Mouse (Mus musculus) liver, embryonic 14 days (tissue): ENCODE measurements around the gene Olfr229. TPM values are rescaled to one million over a fixed set of nuclear protein-coding genes. Genes with fewer than 3 reads are reported as not detected.

ENCODE experiments used
- polyA plus RNA-seq: library from polyadenylated mRNA; depleted of rRNA; stranded (reverse); fragments of >200 nt; gene quantifications from 2 replicates; pipeline ENCODE4 v1.2.3, GENCODE M21; 2012; rRNA removed

Gene Olfr229
- polyA plus RNA-seq: not detected in 2 replicates

DNA sequence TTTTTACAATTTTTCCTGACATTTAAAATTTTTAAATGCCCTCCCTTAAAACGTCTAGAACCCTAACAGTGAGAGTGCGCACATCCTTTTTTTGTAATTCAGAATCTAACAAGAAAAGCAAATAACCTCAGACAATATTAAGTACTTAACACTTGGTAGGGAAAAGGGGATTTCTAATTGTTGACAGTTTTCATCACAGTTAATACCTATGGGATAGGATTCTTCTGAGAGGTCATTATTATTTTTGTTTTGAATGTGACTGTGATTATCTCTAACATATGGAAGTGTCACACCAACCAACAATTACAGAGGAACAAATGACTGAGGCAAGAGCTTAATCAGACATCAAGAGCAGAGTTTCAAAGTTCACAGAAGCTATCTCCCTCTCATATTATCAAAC lies at the start of gene Olfr229:
TSS of gene Olfr229 (plus strand) at position 301 of the 400 bp plus-strand sequence.

DNA sequence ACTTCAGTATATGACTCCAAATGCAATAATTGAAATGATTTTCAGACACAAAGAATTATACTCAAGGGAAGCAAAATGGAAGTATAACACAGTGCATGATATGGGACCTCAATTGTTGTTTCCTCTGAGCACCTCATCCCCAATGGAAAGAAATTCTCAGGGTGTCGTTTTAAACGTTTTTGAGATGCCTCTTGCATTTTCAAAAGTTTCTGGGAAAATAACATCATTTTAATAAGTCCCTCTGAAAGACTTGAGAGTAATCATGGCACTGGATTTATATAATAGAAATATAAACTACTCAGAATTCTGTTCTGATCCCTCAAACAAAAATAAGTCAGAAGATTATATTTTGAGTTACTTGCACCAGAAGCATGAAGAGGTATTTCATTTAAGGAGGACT lies 41.0 kb upstream of the Olfr229 start, which contains the start of gene Olfr972:
TSS of gene Olfr972 (plus strand) at position 301 of the 400 bp plus-strand sequence.

DNA sequence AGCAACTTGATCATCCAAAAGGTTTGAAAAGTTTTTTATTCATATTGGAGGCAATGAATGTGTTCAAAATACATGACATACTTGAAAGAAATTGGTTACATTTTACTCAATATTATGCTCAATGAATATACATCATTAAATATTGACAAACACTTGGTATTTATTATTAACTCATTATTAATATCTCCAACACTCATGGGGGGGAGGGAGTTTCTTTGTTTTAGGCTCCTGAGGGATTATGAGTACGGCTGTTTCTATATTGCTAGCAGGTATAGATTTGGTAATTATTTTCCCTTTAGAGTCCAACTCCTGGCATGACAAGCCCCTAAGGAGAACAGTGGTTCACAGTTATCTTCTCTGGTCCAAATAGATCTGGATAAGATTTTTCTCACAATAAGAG lies 30.1 kb downstream of the Olfr229 start, which contains the start of gene Olfr974:
TSS of gene Olfr974 (plus strand) at position 301 of the 400 bp plus-strand sequence.

DNA sequence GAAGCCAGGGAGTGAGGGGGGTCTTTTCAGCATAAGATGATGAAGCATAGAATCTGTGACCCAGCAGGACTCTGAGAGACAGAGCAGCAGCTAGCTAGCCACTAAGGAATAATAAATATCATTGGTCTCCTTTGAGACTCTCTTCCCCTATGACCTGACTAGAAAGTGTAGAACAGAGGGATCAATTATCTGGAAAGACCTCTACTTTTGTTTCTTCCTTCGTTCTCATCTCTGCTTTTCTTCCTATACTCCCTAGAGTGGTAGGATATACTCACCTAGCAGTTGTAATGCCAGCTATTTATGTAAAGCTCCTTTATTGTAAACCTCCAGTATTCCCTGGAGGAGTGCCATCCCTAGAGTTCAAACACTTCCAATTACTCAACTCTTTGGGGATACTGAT lies 44.8 kb downstream of the Olfr229 start, which contains the start of gene Olfr975:
TSS of gene Olfr975 (minus strand) at position 101 of the 400 bp plus-strand sequence.

DNA sequence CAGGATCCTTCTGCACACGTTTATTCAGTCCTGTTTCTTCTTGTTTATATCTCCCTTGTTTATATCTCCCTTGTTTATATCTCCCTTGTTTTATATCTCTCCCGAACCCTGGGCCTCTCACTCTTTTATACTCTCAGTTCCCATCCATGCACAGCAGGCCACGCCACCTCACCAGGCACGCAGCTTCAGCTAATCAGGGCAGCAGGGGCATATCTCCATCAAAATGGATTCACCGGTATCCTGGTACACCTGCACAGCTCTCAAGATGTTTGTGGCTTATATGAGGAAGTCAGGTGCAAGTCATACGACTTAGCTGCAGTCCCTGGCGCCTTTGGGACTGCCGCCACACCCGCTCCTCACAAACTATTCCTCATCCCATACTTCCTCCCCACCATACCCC lies 53.9 kb downstream of the Olfr229 start, which contains the start of gene Olfr976:
TSS of gene Olfr976 (minus strand) at position 101 of the 400 bp plus-strand sequence.

Other genes with a start within 250 kb of the Olfr229 start
- not detected in 2 replicates for gene Olfr963, start 240.1 kb upstream of the Olfr229 start, polyA plus RNA-seq
- not detected in 2 replicates for gene Olfr149, start 200.2 kb upstream of the Olfr229 start, polyA plus RNA-seq
- gene Olfr965, start 196.0 kb upstream of the Olfr229 start, polyA plus RNA-seq: not detected in 2 replicates
- not detected in 2 replicates for gene Olfr150, start 176.4 kb upstream of the Olfr229 start, polyA plus RNA-seq
- gene Olfr967, start 161.1 kb upstream of the Olfr229 start, polyA plus RNA-seq: not detected in 2 replicates
- not detected in 2 replicates for gene Olfr968, start 124.1 kb upstream of the Olfr229 start, polyA plus RNA-seq
- not detected in 2 replicates for gene Olfr969, start 116.4 kb upstream of the Olfr229 start, polyA plus RNA-seq
- not detected in 2 replicates for gene Olfr970, start 98.5 kb upstream of the Olfr229 start, polyA plus RNA-seq
- gene Olfr971, start 70.5 kb upstream of the Olfr229 start, polyA plus RNA-seq: not detected in 2 replicates
- gene Olfr972, start 40.9 kb upstream of the Olfr229 start, polyA plus RNA-seq: not detected in 2 replicates
- gene Olfr974, start 30.2 kb downstream of the Olfr229 start, polyA plus RNA-seq: not detected in 2 replicates
- not detected in 2 replicates for gene Olfr975, start 44.7 kb downstream of the Olfr229 start, polyA plus RNA-seq
- gene Olfr976, start 53.8 kb downstream of the Olfr229 start, polyA plus RNA-seq: not detected in 2 replicates
- not detected in 2 replicates for gene Olfr978, start 84.8 kb downstream of the Olfr229 start, polyA plus RNA-seq
- not detected in 2 replicates for gene Olfr979, start 96.1 kb downstream of the Olfr229 start, polyA plus RNA-seq
- not detected in 2 replicates for gene Olfr980, start 102.2 kb downstream of the Olfr229 start, polyA plus RNA-seq
- gene Olfr981, start 114.1 kb downstream of the Olfr229 start, polyA plus RNA-seq: not detected in 2 replicates
- gene Olfr982, start 166.5 kb downstream of the Olfr229 start, polyA plus RNA-seq: not detected in 2 replicates
- gene Olfr983, start 186.3 kb downstream of the Olfr229 start, polyA plus RNA-seq: not detected in 2 replicates
- not detected in 2 replicates for gene Olfr984, start 206.9 kb downstream of the Olfr229 start, polyA plus RNA-seq
- gene Olfr985, start 222.8 kb downstream of the Olfr229 start, polyA plus RNA-seq: not detected in 2 replicates
- not detected in 2 replicates for gene Tmem225, start 240.8 kb downstream of the Olfr229 start, polyA plus RNA-seq